Mouse (Mus musculus) megakaryocyte, embryonic 14.5 days (primary cell): ENCODE measurements at regions not wholly inside any gene's neighbourhood (a gene's known extent, or its start where the extent isn't known, plus 50 kb on each side); places are given as distances from the start of the nearest gene placed in this dataset.

ENCODE experiments used
- FLI1 ChIP-seq: IDR thresholded peaks from 2 replicates; pipeline ENCODE4 v1.6.1; 2012; ENCODE audit warnings: low read length, inconsistent platforms, mixed read lengths
- GATA1 ChIP-seq: IDR thresholded peaks from 3 replicates; pipeline ENCODE4 v1.6.1; 2012; ENCODE audit warnings: mixed read lengths, low read length, inconsistent platforms, borderline replicate concordance

- no peak for TF ChIP-seq GATA1
- TF ChIP-seq FLI1 = no peak
Measured at GRCm38 (mm10) chr10:69044171-69044651, 107.0 kb upstream of the Rhobtb1 start.
